Mouse (Mus musculus): ENCODE results near the gene Gap43. TPM values are rescaled to one million over a fixed set of nuclear protein-coding genes. Genes with fewer than 3 reads are reported as not detected.
A peak's percentile ranks its signal among the peaks of the same experiment; 100 is the strongest.

Gene Gap43
- polyA plus RNA-seq, 1 experiment from 2014 or later = 4.0 TPM

DNA sequence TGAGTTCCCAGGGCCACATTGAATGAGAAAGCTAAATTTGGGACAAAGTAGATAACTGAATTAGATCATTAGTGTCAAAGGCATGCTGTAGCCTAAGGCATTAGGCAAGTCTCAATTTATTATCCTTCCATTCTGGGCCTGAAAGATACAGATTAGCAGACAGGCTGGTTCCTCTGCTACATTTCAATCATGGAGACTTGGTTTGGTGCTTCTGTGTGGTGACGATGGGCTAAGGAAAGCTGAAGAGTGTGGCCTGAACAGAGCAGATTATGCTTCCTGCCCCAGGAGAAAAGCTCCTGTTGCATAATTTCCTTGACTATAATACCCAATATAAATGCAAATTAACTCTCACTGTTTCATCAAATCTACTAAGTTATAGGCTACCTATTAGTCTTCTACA is 31.7 kb downstream of the Gap43 start:
- TF ChIP-seq CTCF (IDR thresholded peaks at IDR 0.05; ENCODE audit: low read depth) = no peak
- H3K36me3 ChIP-seq (ENCODE audit: insufficient read depth, low read length) = no peaks in the 10 kb centered on the region
- H3K27ac ChIP-seq = no peak overlapping the region
- H3K9ac ChIP-seq (ENCODE audit: low read depth, low read length) = no peak overlapping the region
- no peaks in the 10 kb centered on the region for H3K27me3 ChIP-seq (ENCODE audit: insufficient read depth, low read length)
- H3K4me2 ChIP-seq (ENCODE audit: low read length) = no peak overlapping the region
- DNase-seq (ENCODE audit: low spot score) (no peak), ATAC-seq (replicated peaks; ENCODE audit: low FRiP score, low read depth) (no peak)
- WGBS = 80% methylated on average over 1 of the region's 1 CpGs
- H3K4me1 ChIP-seq (replicated peaks; ENCODE audit: insufficient read depth, low read length) = peaks cover 5% of the 10 kb centered on the region; the same call in 1 of the 2 replicates
- H3K9me3 ChIP-seq (replicated peaks; ENCODE audit: low read length) = no peaks in the 10 kb centered on the region
- no peak overlapping the region for H3K4me3 ChIP-seq (replicated peaks; ENCODE audit: low read depth, low read length)

GRCm38 (mm10) chr16:42305934-42306701 is 34.3 kb downstream of the Gap43 start:
- no peaks in the 10 kb centered on the region for H3K9me3 ChIP-seq (replicated peaks; ENCODE audit: low read length)
- no peaks in the 10 kb centered on the region for H3K27me3 ChIP-seq (ENCODE audit: insufficient read depth, low read length)
- no peaks in the 10 kb centered on the region for H3K36me3 ChIP-seq (ENCODE audit: insufficient read depth, low read length)
- H3K9ac ChIP-seq (ENCODE audit: low read depth, low read length) = peak overlapping the region; percentile 36; the same call in 1 of the 2 replicates
- peak overlapping the region; percentile 52 for H3K4me2 ChIP-seq (ENCODE audit: low read length)
- H3K27ac ChIP-seq = peak overlapping the region; percentile 20; the same call in 1 of the 2 replicates
- H3K4me1 ChIP-seq (replicated peaks; ENCODE audit: insufficient read depth, low read length) = peaks cover 5% of the 10 kb centered on the region; the same call in 1 of the 2 replicates
- WGBS = 5% methylated on average over 14 of the region's 14 CpGs
- DNase-seq (ENCODE audit: low spot score) (peak; percentile 84), ATAC-seq (replicated peaks; ENCODE audit: low FRiP score, low read depth) (peak; percentile 96)
- peak overlapping the region; percentile 19; the same call in 1 of the 2 replicates for H3K4me3 ChIP-seq (replicated peaks; ENCODE audit: low read depth, low read length)
- peak; percentile 36; the same call in 1 of the 2 replicates for TF ChIP-seq CTCF (IDR thresholded peaks at IDR 0.05; ENCODE audit: low read depth)

GRCm38 (mm10) chr16:42303461-42303860 is 37.0 kb downstream of the Gap43 start:
- ATAC-seq (replicated peaks; ENCODE audit: low FRiP score, low read depth) = no peak
- peaks cover 5% of the 10 kb centered on the region; the same call in 1 of the 2 replicates for H3K4me1 ChIP-seq (replicated peaks; ENCODE audit: insufficient read depth, low read length)
- no peak overlapping the region for H3K9ac ChIP-seq (ENCODE audit: low read depth, low read length)
- H3K4me2 ChIP-seq (ENCODE audit: low read length) = no peak overlapping the region
- TF ChIP-seq CTCF (IDR thresholded peaks at IDR 0.05; ENCODE audit: low read depth) = no peak
- H3K4me3 ChIP-seq (replicated peaks; ENCODE audit: low read depth, low read length) = no peak overlapping the region
- no peaks in the 10 kb centered on the region for H3K9me3 ChIP-seq (replicated peaks; ENCODE audit: low read length)
- no peaks in the 10 kb centered on the region for H3K27me3 ChIP-seq (ENCODE audit: insufficient read depth, low read length)
- WGBS = 58% methylated on average over 6 of the region's 6 CpGs
- no peaks in the 10 kb centered on the region for H3K36me3 ChIP-seq (ENCODE audit: insufficient read depth, low read length)
- no peak for DNase-seq (ENCODE audit: low spot score)
- no peak overlapping the region for H3K27ac ChIP-seq

- no peak overlapping the region for H3K27ac ChIP-seq
- H3K4me1 ChIP-seq (replicated peaks; ENCODE audit: insufficient read depth, low read length) = no peaks in the 10 kb centered on the region
- H3K4me3 ChIP-seq (replicated peaks; ENCODE audit: low read depth, low read length) = no peak overlapping the region
- no peak for TF ChIP-seq CTCF (IDR thresholded peaks at IDR 0.05; ENCODE audit: low read depth)
- WGBS = 84% methylated on average over 5 of the region's 5 CpGs
- DNase-seq (ENCODE audit: low spot score) = no peak
- no peak for ATAC-seq (replicated peaks; ENCODE audit: low FRiP score, low read depth)
- no peak overlapping the region for H3K4me2 ChIP-seq (ENCODE audit: low read length)
- no peaks in the 10 kb centered on the region for H3K9me3 ChIP-seq (replicated peaks; ENCODE audit: low read length)
- H3K36me3 ChIP-seq (ENCODE audit: insufficient read depth, low read length) = no peaks in the 10 kb centered on the region
- no peaks in the 10 kb centered on the region for H3K27me3 ChIP-seq (ENCODE audit: insufficient read depth, low read length)
- no peak overlapping the region for H3K9ac ChIP-seq (ENCODE audit: low read depth, low read length)
Observed at GRCm38 (mm10) chr16:42294481-42294880, 46.0 kb downstream of the Gap43 start.

DNA sequence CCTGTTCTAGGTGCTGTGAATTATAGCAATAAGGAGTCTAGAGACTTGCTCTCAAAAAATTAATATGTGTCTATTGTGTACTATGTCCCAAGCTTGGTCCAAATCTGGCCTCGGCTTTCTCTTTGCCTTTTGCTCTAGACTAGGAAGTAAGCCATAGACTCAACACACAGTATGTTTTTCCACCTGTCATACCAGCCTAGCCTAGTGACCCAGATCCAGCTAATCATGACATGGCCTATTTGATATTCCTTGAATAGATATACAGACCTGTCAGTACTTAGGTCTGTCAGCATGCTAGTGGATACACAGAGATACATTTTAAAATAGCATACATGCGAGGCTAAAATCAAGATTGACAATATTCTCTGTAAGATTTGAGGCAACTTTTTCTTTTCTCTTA is 46.4 kb downstream of the Gap43 start:
- TF ChIP-seq CTCF (IDR thresholded peaks at IDR 0.05; ENCODE audit: low read depth) = no peak
- no peak overlapping the region for H3K9ac ChIP-seq (ENCODE audit: low read depth, low read length)
- no peak for ATAC-seq (replicated peaks; ENCODE audit: low FRiP score, low read depth)
- WGBS = 88% methylated on average over 2 of the region's 2 CpGs
- no peaks in the 10 kb centered on the region for H3K4me1 ChIP-seq (replicated peaks; ENCODE audit: insufficient read depth, low read length)
- H3K27ac ChIP-seq = no peak overlapping the region
- H3K27me3 ChIP-seq (ENCODE audit: insufficient read depth, low read length) = no peaks in the 10 kb centered on the region
- no peak for DNase-seq (ENCODE audit: low spot score)
- H3K9me3 ChIP-seq (replicated peaks; ENCODE audit: low read length) = no peaks in the 10 kb centered on the region
- H3K4me3 ChIP-seq (replicated peaks; ENCODE audit: low read depth, low read length) = no peak overlapping the region
- no peak overlapping the region for H3K4me2 ChIP-seq (ENCODE audit: low read length)
- no peaks in the 10 kb centered on the region for H3K36me3 ChIP-seq (ENCODE audit: insufficient read depth, low read length)

DNA sequence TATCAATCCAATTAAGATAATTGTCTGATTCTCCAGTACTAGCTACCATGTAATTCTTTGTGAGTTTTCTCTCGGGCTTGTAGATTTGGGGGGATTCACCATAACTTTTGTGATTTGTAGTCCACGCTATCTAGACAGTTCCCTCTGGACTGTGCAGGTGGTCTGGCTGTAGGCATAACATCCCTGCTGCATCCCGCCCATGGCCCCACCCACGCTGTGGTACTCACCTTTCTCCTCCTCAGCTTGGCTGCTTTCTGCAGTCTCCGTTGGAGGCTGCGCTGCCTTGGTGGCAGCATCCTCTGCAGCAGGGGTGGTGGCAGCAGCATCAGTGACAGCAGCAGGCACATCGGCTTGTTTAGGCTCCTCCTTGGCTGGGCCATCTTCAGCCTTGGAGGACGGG is 48.9 kb downstream of the Gap43 start:
- WGBS = 82% methylated on average over 8 of the region's 8 CpGs

More for the DNA sequence above, 48.9 kb downstream of the Gap43 start:
- Histone ChIP-seq H3K36me3 (ENCODE audit: insufficient read depth, low read length) (no peaks in the 10 kb centered on the region), H3K9ac (ENCODE audit: low read depth, low read length) (no peak overlapping the region), H3K27me3 (ENCODE audit: insufficient read depth, low read length) (no peaks in the 10 kb centered on the region), H3K4me3 (replicated peaks; ENCODE audit: low read depth, low read length) (no peak overlapping the region), H3K9me3 (replicated peaks; ENCODE audit: low read length) (no peaks in the 10 kb centered on the region), H3K4me1 (replicated peaks; ENCODE audit: insufficient read depth, low read length) (no peaks in the 10 kb centered on the region), H3K27ac (no peak overlapping the region), H3K4me2 (ENCODE audit: low read length) (no peak overlapping the region)
- DNase-seq (ENCODE audit: low spot score) (no peak), ATAC-seq (replicated peaks; ENCODE audit: low FRiP score, low read depth) (no peak)
- TF ChIP-seq CTCF (IDR thresholded peaks at IDR 0.05; ENCODE audit: low read depth) = no peak

Data from kidney, postnatal 0 days (tissue).